Mouse (Mus musculus): ENCODE measurements around the gene Csgalnact2. TPM values are rescaled to one million over a fixed set of nuclear protein-coding genes. Genes with fewer than 3 reads are reported as not detected.

The Csgalnact2 gene
- polyA plus RNA-seq, 2 experiments = 4.5 to 8.6 TPM

DNA sequence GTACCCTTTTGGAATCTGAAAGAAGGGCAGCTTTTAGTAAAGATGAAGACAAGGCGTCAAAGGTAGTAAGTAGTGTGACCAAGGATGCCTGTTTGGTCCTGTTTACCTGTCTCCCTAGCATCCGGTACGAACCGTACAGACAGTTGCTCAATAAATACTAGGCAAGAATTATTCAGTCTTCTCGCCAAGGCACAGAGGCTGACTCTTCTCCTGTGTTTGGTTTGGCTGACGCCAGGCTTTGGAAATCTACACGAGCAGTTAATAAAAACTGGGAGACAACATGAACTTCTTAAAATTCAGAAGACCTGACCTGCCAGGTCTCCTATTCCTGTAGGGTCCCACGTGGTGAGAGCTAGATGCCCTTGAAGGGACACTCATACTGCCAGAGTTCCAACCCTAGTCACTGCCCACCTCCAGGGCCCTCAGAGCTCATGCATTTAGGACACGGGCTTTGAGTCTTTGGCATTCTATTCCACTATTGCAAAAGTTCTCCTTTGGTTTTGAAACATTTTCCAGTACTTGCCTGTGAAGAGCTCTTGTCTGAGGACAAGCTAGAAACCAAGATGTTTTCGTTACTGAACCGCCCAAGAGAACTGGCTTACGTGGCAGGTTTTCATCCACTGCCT is 23.6 kb upstream of the Csgalnact2 start:
- DNase-seq (ENCODE audit: low read depth in 3 of 3, low spot score in 3 of 3) = no peak
- 66% methylated on average over 12 of the region's 12 CpGs for WGBS (ENCODE audit: insufficient replicate concordance)

GRCm38 (mm10) chr6:118153091-118153490 is 14.2 kb upstream of the Csgalnact2 start:
- H3K36me3 ChIP-seq (replicated peaks; ENCODE audit: control insufficient read depth, insufficient read depth, low read depth) = no peaks in the 10 kb centered on the region
- no peaks in the 10 kb centered on the region for H3K9me3 ChIP-seq (ENCODE audit: control insufficient read depth, low read length)
- ATAC-seq (ENCODE audit: insufficient read depth) = no peak
- no peak overlapping the region for H3K27ac ChIP-seq
- no peak overlapping the region for H3K4me2 ChIP-seq (ENCODE audit: low read depth)
- no peaks in the 10 kb centered on the region for H3K4me1 ChIP-seq (replicated peaks; ENCODE audit: control insufficient read depth in 2 of 2, insufficient read depth in 2 of 2, low read length in 1 of 2)
- H3K9ac ChIP-seq (replicated peaks) = no peak overlapping the region
- DNase-seq (ENCODE audit: low read depth in 3 of 3, low spot score in 3 of 3) = no peak
- no peaks in the 10 kb centered on the region for H3K27me3 ChIP-seq (ENCODE audit: control insufficient read depth, insufficient read depth, low read length)
- 67% methylated on average over 5 of the region's 5 CpGs for WGBS (ENCODE audit: insufficient replicate concordance)
- no peak overlapping the region for H3K4me3 ChIP-seq (ENCODE audit: insufficient read depth in 1 of 2, low read depth in 2 of 2, low read length in 2 of 2)
- no peak for TF ChIP-seq CTCF (IDR thresholded peaks at IDR 0.05; ENCODE audit: low read depth)

More for the DNA sequence above, 23.6 kb upstream of the Csgalnact2 start:
- Histone ChIP-seq H3K36me3 (replicated peaks; ENCODE audit: control insufficient read depth, insufficient read depth, low read depth) (no peaks in the 10 kb centered on the region), H3K4me3 (ENCODE audit: insufficient read depth in 1 of 2, low read depth in 2 of 2, low read length in 2 of 2) (no peak overlapping the region), H3K4me2 (ENCODE audit: low read depth) (no peak overlapping the region), H3K4me1 (replicated peaks; ENCODE audit: control insufficient read depth in 2 of 2, insufficient read depth in 2 of 2, low read length in 1 of 2) (no peaks in the 10 kb centered on the region), H3K9me3 (ENCODE audit: control insufficient read depth, low read length) (no peaks in the 10 kb centered on the region), H3K9ac (replicated peaks) (no peak overlapping the region), H3K27ac (no peak overlapping the region), H3K27me3 (ENCODE audit: control insufficient read depth, insufficient read depth, low read length) (no peaks in the 10 kb centered on the region)
- TF ChIP-seq CTCF (IDR thresholded peaks at IDR 0.05; ENCODE audit: low read depth) = no peak
- ATAC-seq (ENCODE audit: insufficient read depth) = no peak

DNA sequence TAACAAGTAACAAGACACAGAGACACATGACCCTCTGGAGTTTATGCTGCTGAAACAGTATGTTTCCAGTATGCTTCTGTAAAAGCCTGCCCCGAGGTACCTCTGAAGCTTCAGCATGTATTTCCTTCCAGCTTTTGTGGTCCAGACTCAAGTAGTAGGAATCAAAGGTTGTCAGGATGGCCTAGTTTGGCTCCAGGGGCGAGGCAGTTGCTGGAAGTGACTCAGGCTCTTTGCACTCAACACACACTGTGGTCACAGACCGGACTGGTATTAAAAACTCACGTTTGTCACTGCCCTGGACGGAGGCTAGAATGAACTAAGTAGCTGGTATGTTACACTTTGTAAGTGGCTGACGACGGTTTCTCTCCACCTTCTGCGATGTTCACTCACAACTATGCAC is 12.0 kb upstream of the Csgalnact2 start:
- Histone ChIP-seq H3K36me3 (replicated peaks; ENCODE audit: control insufficient read depth, insufficient read depth, low read depth) (no peaks in the 10 kb centered on the region), H3K4me2 (ENCODE audit: low read depth) (no peak overlapping the region), H3K4me1 (replicated peaks; ENCODE audit: control insufficient read depth in 2 of 2, insufficient read depth in 2 of 2, low read length in 1 of 2) (no peaks in the 10 kb centered on the region), H3K9ac (replicated peaks) (no peak overlapping the region), H3K27me3 (ENCODE audit: control insufficient read depth, insufficient read depth, low read length) (no peaks in the 10 kb centered on the region), H3K27ac (no peak overlapping the region), H3K4me3 (ENCODE audit: insufficient read depth in 1 of 2, low read depth in 2 of 2, low read length in 2 of 2) (no peak overlapping the region), H3K9me3 (ENCODE audit: control insufficient read depth, low read length) (no peaks in the 10 kb centered on the region)
- TF ChIP-seq EP300 (IDR thresholded peaks at IDR 0.05; ENCODE audit: low read depth) (no peak), CTCF (IDR thresholded peaks at IDR 0.05; ENCODE audit: low read depth) (no peak)
- DNase-seq (ENCODE audit: low read depth in 3 of 3, low spot score in 3 of 3) (no peak), ATAC-seq (ENCODE audit: insufficient read depth) (no peak)
- WGBS (ENCODE audit: insufficient replicate concordance) = 51% methylated on average over 8 of the region's 8 CpGs

- H3K4me3 ChIP-seq (ENCODE audit: insufficient read depth in 1 of 2, low read depth in 2 of 2, low read length in 2 of 2) = no peak overlapping the region
- H3K27ac ChIP-seq = no peak overlapping the region
- TF ChIP-seq CTCF (IDR thresholded peaks at IDR 0.05; ENCODE audit: low read depth) = no peak
- no peak for TF ChIP-seq EP300 (IDR thresholded peaks at IDR 0.05; ENCODE audit: low read depth)
- no peaks in the 10 kb centered on the region for H3K9me3 ChIP-seq (ENCODE audit: control insufficient read depth, low read length)
- H3K4me2 ChIP-seq (ENCODE audit: low read depth) = no peak overlapping the region
- ATAC-seq (ENCODE audit: insufficient read depth) = no peak
- 60% methylated on average over 2 of the region's 2 CpGs for WGBS (ENCODE audit: insufficient replicate concordance)
- DNase-seq (ENCODE audit: low read depth in 3 of 3, low spot score in 3 of 3) = no peak
- H3K9ac ChIP-seq (replicated peaks) = no peak overlapping the region
- H3K4me1 ChIP-seq (replicated peaks; ENCODE audit: control insufficient read depth in 2 of 2, insufficient read depth in 2 of 2, low read length in 1 of 2) = no peaks in the 10 kb centered on the region
- H3K36me3 ChIP-seq (replicated peaks; ENCODE audit: control insufficient read depth, insufficient read depth, low read depth) = no peaks in the 10 kb centered on the region
- H3K27me3 ChIP-seq (ENCODE audit: control insufficient read depth, insufficient read depth, low read length) = no peaks in the 10 kb centered on the region
Observed at GRCm38 (mm10) chr6:118150538-118150937, 11.6 kb upstream of the Csgalnact2 start.

DNA sequence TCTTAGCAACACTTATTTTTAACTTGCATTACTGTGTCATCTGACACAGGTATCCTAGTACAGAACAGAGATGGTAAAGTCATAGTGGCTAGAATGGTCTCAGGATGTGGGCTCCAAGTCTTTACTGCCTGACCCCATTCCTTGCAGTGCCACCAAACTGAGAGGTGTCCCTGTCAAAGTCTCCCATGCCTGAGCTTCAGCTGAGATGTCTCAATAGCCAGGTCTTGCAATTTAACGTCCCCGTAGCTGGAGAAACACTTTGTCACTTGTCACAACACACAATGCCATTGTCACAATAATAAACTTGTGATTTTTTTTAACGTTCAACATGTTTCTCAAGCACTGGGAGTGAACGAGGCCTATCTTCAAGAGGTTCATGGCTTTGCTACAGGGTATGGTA is 11.2 kb upstream of the Csgalnact2 start:
- no peaks in the 10 kb centered on the region for H3K36me3 ChIP-seq (replicated peaks; ENCODE audit: control insufficient read depth, insufficient read depth, low read depth)
- no peaks in the 10 kb centered on the region for H3K27me3 ChIP-seq (ENCODE audit: control insufficient read depth, insufficient read depth, low read length)
- H3K4me3 ChIP-seq (ENCODE audit: insufficient read depth in 1 of 2, low read depth in 2 of 2, low read length in 2 of 2) = no peak overlapping the region
- no peak for DNase-seq (ENCODE audit: low read depth in 3 of 3, low spot score in 3 of 3)
- no peaks in the 10 kb centered on the region for H3K9me3 ChIP-seq (ENCODE audit: control insufficient read depth, low read length)
- ATAC-seq (ENCODE audit: insufficient read depth) = no peak
- no peak overlapping the region for H3K27ac ChIP-seq
- TF ChIP-seq CTCF (IDR thresholded peaks at IDR 0.05; ENCODE audit: low read depth) = no peak
- H3K4me1 ChIP-seq (replicated peaks; ENCODE audit: control insufficient read depth in 2 of 2, insufficient read depth in 2 of 2, low read length in 1 of 2) = no peaks in the 10 kb centered on the region
- H3K9ac ChIP-seq (replicated peaks) = no peak overlapping the region
- 63% methylated on average over 4 of the region's 4 CpGs for WGBS (ENCODE audit: insufficient replicate concordance)
- no peak overlapping the region for H3K4me2 ChIP-seq (ENCODE audit: low read depth)

Data from liver, embryonic 14.5 days (tissue).